Mouse (Mus musculus) forelimb bud, embryonic 11.5 days (tissue): ENCODE results near the gene Nudt8.

Experiments used
- DNase-seq: peaks from one replicate; pipeline ENCODE4 v3.0.0-alpha.2; 2012; ENCODE audit warnings: low read depth, low spot score

Nudt8 gene

DNA sequence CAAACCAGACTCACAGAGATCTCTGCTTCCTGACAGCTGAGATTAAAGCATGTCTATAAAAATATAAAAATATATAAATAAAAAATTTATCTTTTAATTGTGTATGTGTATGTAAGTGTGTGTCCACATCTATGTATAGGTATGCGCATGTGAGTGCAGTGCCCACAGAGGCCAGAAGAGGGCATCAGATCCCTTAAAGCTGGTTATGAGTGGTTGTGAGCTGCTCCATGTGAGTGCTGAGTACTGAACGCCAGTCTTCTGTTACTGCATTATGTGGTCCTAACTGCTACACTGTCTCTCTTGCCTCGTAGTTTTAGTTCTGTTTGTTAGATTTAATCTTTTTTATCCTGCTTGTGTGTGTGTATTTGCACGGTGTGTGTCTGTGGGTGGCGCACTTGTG, 50.6 kb downstream of the Nudt8 start:
- no peak for DNase-seq
